Mouse (Mus musculus) forebrain, embryonic 13.5 days (tissue): ENCODE data around the gene Zmym6. TPM values are rescaled to one million over a fixed set of nuclear protein-coding genes. Genes with fewer than 3 reads are reported as not detected.

Source experiments
- ATAC-seq: fragments of 200-750 bp; cut with Nextera tagmentation; 2 replicates; pipeline ENCODE4 v1.8.0; 2017
- H3K27ac ChIP-seq: fragments of 300-500 bp; sonication (generic); 2 replicates; pipeline ENCODE4 v1.5.1; 2015; ENCODE audit warnings: inconsistent platforms, mild to moderate bottlenecking, moderate library complexity
- H3K27me3 ChIP-seq: fragments of 300-500 bp; sonication (generic); 2 replicates; pipeline ENCODE4 v1.6.1; 2015; ENCODE audit warnings: mild to moderate bottlenecking, inconsistent platforms
- H3K36me3 ChIP-seq: fragments of 300-500 bp; sonication (generic); 2 replicates; pipeline ENCODE4 v1.6.1; 2015; ENCODE audit warnings: mild to moderate bottlenecking, inconsistent platforms; ENCODE audit not compliant: poor library complexity, severe bottlenecking
- H3K4me1 ChIP-seq: fragments of 300-500 bp; sonication (generic); 2 replicates; pipeline ENCODE4 v1.6.1; 2015; ENCODE audit warnings: inconsistent platforms
- H3K4me2 ChIP-seq: fragments of 300-500 bp; sonication (generic); 2 replicates; pipeline ENCODE4 v1.6.1; 2015; ENCODE audit warnings: inconsistent platforms, mild to moderate bottlenecking, moderate library complexity
- H3K4me3 ChIP-seq: fragments of 300-500 bp; sonication (generic); 2 replicates; pipeline ENCODE4 v1.5.1; 2015; ENCODE audit warnings: mild to moderate bottlenecking, inconsistent platforms
- H3K9ac ChIP-seq: fragments of 300-500 bp; sonication (generic); 2 replicates; pipeline ENCODE4 v1.6.1; 2015; ENCODE audit warnings: mild to moderate bottlenecking, inconsistent platforms
- H3K9me3 ChIP-seq: fragments of 300-500 bp; sonication (generic); replicated peaks from 2 replicates; pipeline ENCODE4 v1.6.1; 2016; ENCODE audit warnings: inconsistent platforms
- WGBS: fragments of 180-500 bp; shearing (Covaris S2); methylation state at CpG from one replicate; pipeline ENCODE4 v1.1.7; 2015; 5-methylcytosine and 5-hydroxymethylcytosine counted together
- polyA plus RNA-seq: library from polyadenylated mRNA; unstranded; fragments of >200 nt; fragmentation: Nextera tagmentation; extraction: Ambion mirVana; gene quantifications from 2 replicates; pipeline ENCODE4 v1.2.1, GENCODE M21; 2015

Zmym6 gene
- polyA plus RNA-seq, 1 experiment from 2014 or later, result 24.0 TPM

DNA sequence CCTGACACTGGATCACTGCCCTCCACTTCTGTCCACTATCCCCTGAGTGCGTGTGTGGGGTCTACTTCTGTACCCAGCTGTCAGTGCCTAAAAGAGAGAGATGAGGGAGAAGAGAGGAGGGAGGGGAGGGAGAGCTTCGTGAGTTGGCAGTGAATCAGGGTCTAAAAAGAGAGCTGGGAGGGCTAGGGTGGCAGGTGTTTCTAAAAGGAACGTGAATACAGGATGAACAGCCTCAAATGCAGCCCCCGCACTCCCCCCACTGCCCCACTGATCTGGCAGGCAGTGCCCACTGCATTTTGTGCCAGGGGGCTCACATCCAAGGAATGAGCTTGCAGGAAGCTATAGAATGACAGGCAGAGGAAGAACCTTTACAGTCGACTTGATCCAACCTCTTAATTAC, 93.7 kb downstream of the Zmym6 start:
- H3K4me1 ChIP-seq, result peaks cover 61% of the 10 kb centered on the region
- no peak overlapping the region for H3K9ac ChIP-seq
- no peaks in the 10 kb centered on the region for H3K36me3 ChIP-seq
- ATAC-seq, result no peak
- whole genome bisulfite sequencing, result 18% methylated on average over 5 of the region's 5 CpGs
- H3K4me2 ChIP-seq, result peak overlapping the region; percentile 80
- no peaks in the 10 kb centered on the region for H3K9me3 ChIP-seq
- H3K4me3 ChIP-seq, result no peak overlapping the region
- peaks cover 19% of the 10 kb centered on the region for H3K27me3 ChIP-seq
- H3K27ac ChIP-seq, result peak overlapping the region; percentile 4; the same call in 1 of the 2 replicates

DNA sequence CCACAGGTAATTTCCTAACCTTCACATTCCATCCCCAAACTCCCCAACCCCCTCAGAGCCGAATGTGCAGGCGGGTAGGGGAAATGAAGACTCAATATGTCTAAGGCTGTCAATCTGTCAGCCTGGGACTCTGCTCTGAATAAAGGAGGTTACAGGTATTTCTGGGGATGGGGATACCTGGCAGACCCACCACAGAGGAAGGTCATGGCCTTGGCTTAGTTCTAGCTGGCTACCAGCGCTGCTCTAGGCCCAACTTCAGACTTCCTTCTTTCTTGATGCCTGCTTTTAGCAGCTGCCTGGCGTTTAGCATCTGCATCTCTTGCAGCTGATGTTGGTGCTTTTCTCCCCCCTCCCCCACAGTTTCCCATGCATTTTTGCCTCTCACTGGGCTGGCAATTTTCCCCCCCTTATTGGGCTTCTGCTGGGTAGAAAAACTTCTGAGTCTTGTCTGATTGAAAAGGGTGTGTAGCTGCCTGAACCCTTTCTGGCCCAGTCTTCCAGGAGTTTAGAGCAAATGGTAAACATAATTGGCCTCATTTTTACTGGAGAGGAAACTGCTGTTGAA, 94.2 kb downstream of the Zmym6 start:
- Histone ChIP-seq H3K4me2 (peak overlapping the region; percentile 80), H3K4me1 (peaks cover 61% of the 10 kb centered on the region), H3K27ac (peak overlapping the region; percentile 59), H3K4me3 (no peak overlapping the region), H3K9ac (no peak overlapping the region), H3K27me3 (peaks cover 19% of the 10 kb centered on the region), H3K9me3 (no peaks in the 10 kb centered on the region), H3K36me3 (no peaks in the 10 kb centered on the region)
- 47% methylated on average over 4 of the region's 4 CpGs for WGBS
- ATAC-seq, result no peak

DNA sequence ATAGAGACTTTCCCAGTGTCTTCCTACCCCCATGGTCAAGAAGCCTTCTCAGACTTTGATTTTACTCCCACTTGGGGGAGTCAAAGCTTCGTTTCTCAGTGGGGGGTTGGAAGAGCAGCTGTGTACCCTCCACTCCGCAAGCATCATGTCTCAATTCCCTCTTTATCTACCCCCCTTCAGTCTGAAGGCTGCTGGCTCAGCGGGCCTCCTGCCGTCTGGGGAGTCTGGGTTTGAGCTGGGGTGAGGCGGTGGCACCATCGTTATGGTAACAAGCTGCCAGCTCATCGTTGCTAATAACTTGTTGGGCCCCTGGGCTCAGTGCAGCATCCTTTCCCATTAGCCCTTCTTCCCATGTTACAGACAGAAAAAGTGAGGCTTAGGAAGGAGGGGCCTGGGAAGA, 94.9 kb downstream of the Zmym6 start:
- no peak overlapping the region for H3K27ac ChIP-seq
- H3K9me3 ChIP-seq, result no peaks in the 10 kb centered on the region
- H3K4me1 ChIP-seq, result peaks cover 61% of the 10 kb centered on the region
- no peak overlapping the region for H3K4me3 ChIP-seq
- H3K9ac ChIP-seq, result no peak overlapping the region
- ATAC-seq, result no peak
- no peak overlapping the region for H3K4me2 ChIP-seq
- H3K27me3 ChIP-seq, result peaks cover 15% of the 10 kb centered on the region
- 15% methylated on average over 7 of the region's 7 CpGs for WGBS
- no peaks in the 10 kb centered on the region for H3K36me3 ChIP-seq

DNA sequence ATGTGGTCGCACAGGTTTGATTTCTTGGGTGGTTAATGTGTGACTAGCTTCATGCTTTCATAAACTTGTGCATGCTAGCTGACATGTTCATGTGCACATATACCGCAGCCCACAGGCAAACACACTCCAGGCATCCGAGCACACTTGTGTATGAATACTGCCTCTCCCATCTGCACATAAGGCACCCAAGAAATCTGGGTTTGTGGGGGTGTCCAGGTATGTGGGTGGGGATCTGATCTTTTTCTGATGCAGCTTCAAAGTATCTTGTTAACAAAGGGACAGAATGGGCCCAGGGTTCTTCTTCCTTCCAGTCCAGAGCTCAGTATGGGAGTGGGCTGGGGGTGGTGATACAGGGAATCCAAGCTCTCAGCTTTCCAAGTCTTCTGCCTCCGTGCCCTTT, 95.4 kb downstream of the Zmym6 start:
- no peak for ATAC-seq
- peaks cover 60% of the 10 kb centered on the region for H3K4me1 ChIP-seq
- 64% methylated on average over 4 of the region's 4 CpGs for WGBS
- H3K36me3 ChIP-seq, result no peaks in the 10 kb centered on the region
- H3K9ac ChIP-seq, result no peak overlapping the region
- H3K27me3 ChIP-seq, result peaks cover 16% of the 10 kb centered on the region
- H3K27ac ChIP-seq, result no peak overlapping the region
- H3K9me3 ChIP-seq, result no peaks in the 10 kb centered on the region
- H3K4me2 ChIP-seq, result no peak overlapping the region
- no peak overlapping the region for H3K4me3 ChIP-seq

DNA sequence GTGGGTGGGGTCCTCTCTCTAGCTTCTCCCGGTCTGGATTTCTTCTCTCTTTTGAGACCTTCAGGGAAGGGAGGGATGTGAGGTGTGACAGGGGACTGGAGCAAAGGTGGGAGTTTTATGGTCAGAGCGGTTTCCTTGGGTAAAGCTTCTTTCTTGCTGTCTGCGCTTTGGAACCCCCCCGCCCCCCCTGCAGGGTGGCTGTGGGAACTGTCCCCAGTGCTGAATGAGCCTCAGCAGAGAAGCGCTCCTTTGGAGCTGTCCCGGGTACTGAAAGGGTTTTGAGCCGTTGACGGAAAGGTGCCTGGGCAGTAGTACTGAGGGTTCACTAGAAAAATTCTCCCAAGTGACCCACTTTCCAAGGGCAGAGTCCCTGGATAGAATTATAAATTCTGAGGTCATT, 96.3 kb downstream of the Zmym6 start:
- H3K4me2 ChIP-seq, result no peak overlapping the region

More for the DNA sequence above, 96.3 kb downstream of the Zmym6 start:
- H3K9me3 ChIP-seq, result no peaks in the 10 kb centered on the region
- no peak overlapping the region for H3K27ac ChIP-seq
- H3K4me3 ChIP-seq, result no peak overlapping the region
- 5% methylated on average over 8 of the region's 8 CpGs for WGBS
- no peak for ATAC-seq
- H3K9ac ChIP-seq, result 0 out of 2 replicates have a peak overlapping the region, but pooled peaks have one; percentile 30
- H3K27me3 ChIP-seq, result peaks cover 13% of the 10 kb centered on the region
- peaks cover 52% of the 10 kb centered on the region for H3K4me1 ChIP-seq
- no peaks in the 10 kb centered on the region for H3K36me3 ChIP-seq

Other genes starting within 250 kb of the Zmym6 start
- 30.0 and 30.6 TPM in 2 replicates for gene Zmym4, start 109.2 kb upstream of the Zmym6 start, polyA plus RNA-seq
- 120 and 122 TPM in 2 replicates for gene Sfpq, start 56.1 kb upstream of the Zmym6 start, polyA plus RNA-seq
- gene Zmym1, start 16.2 kb upstream of the Zmym6 start, polyA plus RNA-seq, result 26.4 and 28.4 TPM in 2 replicates
- 13.6 and 15.9 TPM in 2 replicates for gene Tmem35b, start 46.3 kb downstream of the Zmym6 start, polyA plus RNA-seq
- 4.9 and 5.4 TPM in 2 replicates for gene Dlgap3, start 91.8 kb downstream of the Zmym6 start, polyA plus RNA-seq
- 50.4 and 51.3 TPM in 2 replicates for gene Smim12, start 166.4 kb downstream of the Zmym6 start, polyA plus RNA-seq
- 11.4 and 13.1 TPM in 2 replicates for gene Gja4, start 236.7 kb downstream of the Zmym6 start, polyA plus RNA-seq